7 mouse cellular contexts compared by ENCODE assay signal in the genomic region with DNA sequence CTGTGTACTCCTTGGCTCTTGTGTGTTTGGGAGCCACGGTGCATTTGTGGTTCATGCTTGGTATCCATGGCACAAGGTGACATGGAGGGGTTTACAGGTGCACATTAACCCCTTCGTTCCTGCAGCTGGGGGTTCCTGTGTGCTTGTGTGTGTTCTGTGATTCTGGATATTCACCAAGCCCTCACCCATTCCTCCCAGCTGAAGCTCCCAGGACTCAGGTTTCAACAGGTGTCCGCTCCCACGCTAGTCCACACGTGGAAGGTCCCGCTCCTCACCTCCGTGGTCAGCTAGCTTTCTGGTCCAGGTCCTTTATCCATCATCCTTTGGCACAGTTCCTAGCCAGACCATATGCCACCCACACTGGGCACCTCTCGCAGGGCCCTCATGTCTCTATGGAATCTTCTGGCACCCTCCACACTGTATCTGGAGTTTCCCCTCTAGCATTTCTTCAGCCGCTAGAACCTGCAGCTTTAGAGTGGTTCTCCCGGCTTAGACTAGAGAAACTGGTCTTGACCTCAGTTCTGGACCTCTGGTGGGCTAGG. TPM values are rescaled to one million over a fixed set of nuclear protein-coding genes. Genes with fewer than 3 reads are reported as not detected.
A peak's percentile ranks its signal among the peaks of the same experiment; 100 is the strongest.
DNase-seq lines count a peak whose midpoint lies in the region; ATAC-seq and TF ChIP-seq lines count a peak whose summit lies in the region.

No protein-coding gene starts in this region.

- no peak for TF ChIP-seq POLR2A in small intestine, adult 2 months (IDR thresholded peaks at IDR 0.05; ENCODE audit: low read depth, low read length)

- H3K4me2 ChIP-seq in lung, embryonic 14.5 days = peak overlapping the region; percentile 95

- peak overlapping the region; percentile 93 for H3K27ac ChIP-seq in lung, embryonic 14.5 days (ENCODE audit: low read depth)
- peak overlapping the region; percentile 92 for H3K27ac ChIP-seq in limb, embryonic 10.5 days
- peak overlapping the region; percentile 26; the same call in 1 of the 2 replicates for H3K27ac ChIP-seq in small intestine, adult 2 months (ENCODE audit: insufficient read depth, low read depth, low read length)

- no peak for DNase-seq in lung, embryonic 14.5 days
- DNase-seq in lung, postnatal 25 days (ENCODE audit: low spot score) = no peak
- no peak for DNase-seq in limb, embryonic 10.5 days (ENCODE audit: low spot score)
- DNase-seq in frontal cortex, adult 2 months (ENCODE audit: extremely low spot score in 1 of 2, low spot score in 1 of 2) = no peak
- DNase-seq in frontal cortex, postnatal 10 days (ENCODE audit: low spot score in 2 of 2) = no peak

- no peaks in the 10 kb centered on the region for H3K9me3 ChIP-seq in lung, embryonic 14.5 days (ENCODE audit: low read depth, low read length)
- peaks cover 13% of the 10 kb centered on the region; the same call in 1 of the 2 replicates for H3K9me3 ChIP-seq in erythroblast, embryonic 14.5 days (ENCODE audit: control insufficient read depth, low read length)
- no peaks in the 10 kb centered on the region for H3K9me3 ChIP-seq in limb, embryonic 10.5 days (replicated peaks)

- TF ChIP-seq CTCF in lung, embryonic 14.5 days (IDR thresholded peaks at IDR 0.05; ENCODE audit: low read depth) = no peak
- TF ChIP-seq CTCF in small intestine, adult 2 months (IDR thresholded peaks at IDR 0.05; ENCODE audit: extremely low read depth, insufficient read length, insufficient replicate concordance, low read depth, low read length) = no peak

- peaks cover 28% of the 10 kb centered on the region for H3K36me3 ChIP-seq in lung, embryonic 14.5 days (ENCODE audit: insufficient read depth)
- H3K36me3 ChIP-seq in erythroblast, embryonic 14.5 days (ENCODE audit: control insufficient read depth) = peaks cover 31% of the 10 kb centered on the region
- H3K36me3 ChIP-seq in limb, embryonic 10.5 days = peaks cover 26% of the 10 kb centered on the region
- H3K36me3 ChIP-seq in small intestine, adult 2 months (ENCODE audit: control insufficient read depth, insufficient read depth, low read length) = peaks cover 21% of the 10 kb centered on the region

- peak overlapping the region; percentile 76 for H3K4me3 ChIP-seq in lung, embryonic 14.5 days (ENCODE audit: low read depth, low read length)
- peak overlapping the region; percentile 69 for H3K4me3 ChIP-seq in erythroblast, embryonic 14.5 days (replicated peaks)
- H3K4me3 ChIP-seq in limb, embryonic 10.5 days = peak overlapping the region; percentile 81
- peak overlapping the region; percentile 76 for H3K4me3 ChIP-seq in small intestine, adult 2 months (ENCODE audit: low read depth, low read length)

- peaks cover 27% of the 10 kb centered on the region for H3K4me1 ChIP-seq in lung, embryonic 14.5 days (ENCODE audit: insufficient read depth)
- peaks cover 59% of the 10 kb centered on the region for H3K4me1 ChIP-seq in erythroblast, embryonic 14.5 days (ENCODE audit: control insufficient read depth)
- H3K4me1 ChIP-seq in limb, embryonic 10.5 days = peaks cover 84% of the 10 kb centered on the region
- peaks cover 39% of the 10 kb centered on the region for H3K4me1 ChIP-seq in small intestine, adult 2 months (ENCODE audit: control insufficient read depth, insufficient read depth, insufficient read length, low read length)

- 52% methylated on average over 10 of the region's 10 CpGs for WGBS in lung, embryonic 14.5 days
- 57% methylated on average over 10 of the region's 10 CpGs for WGBS in limb, embryonic 10.5 days
- WGBS in small intestine, adult 2 months = 66% methylated on average over 10 of the region's 10 CpGs

- peaks cover 47% of the 10 kb centered on the region for H3K27me3 ChIP-seq in lung, embryonic 14.5 days (ENCODE audit: insufficient read depth, low read length)
- peaks cover 52% of the 10 kb centered on the region for H3K27me3 ChIP-seq in erythroblast, embryonic 14.5 days (ENCODE audit: control insufficient read depth)
- peaks cover 52% of the 10 kb centered on the region for H3K27me3 ChIP-seq in limb, embryonic 10.5 days (ENCODE audit: low read depth, poor library complexity, severe bottlenecking)
- H3K27me3 ChIP-seq in small intestine, adult 2 months (ENCODE audit: control insufficient read depth, insufficient read depth, low read length) = no peaks in the 10 kb centered on the region

- ATAC-seq in lung, embryonic 14.5 days (ENCODE audit: insufficient read depth) = peak; percentile 4; the same call in 1 of the 2 replicates

- peak overlapping the region; percentile 84 for H3K9ac ChIP-seq in lung, embryonic 14.5 days

RNA-seq across cellular contexts. Expression of gene Cd151, which starts 0.5 kb away (rescaled TPM):
- polyA plus RNA-seq in lung, embryonic 14.5 days (2014; fragmentation: Nextera tagmentation; extraction: Ambion mirVana) = 69.8 and 79.1 TPM in 2 replicates
- 1.0 and 1.1 TPM in 2 replicates for polyA plus RNA-seq in erythroblast, embryonic 14.5 days (2012)
- polyA plus RNA-seq in limb, embryonic 10.5 days (2016; fragmentation: Nextera tagmentation; extraction: Ambion mirVana) = 14.0 and 15.8 TPM in 2 replicates
- polyA plus RNA-seq in small intestine, adult 2 months (2012; rRNA removed) = 209 and 414 TPM in 2 replicates
- polyA plus RNA-seq in frontal cortex, adult 2 months (2012; rRNA removed) = 61.0 and 61.7 TPM in 2 replicates

RNA-seq across cellular contexts. Expression of gene Cracr2b, which starts 5.8 kb away (rescaled TPM):
- polyA plus RNA-seq in lung, embryonic 14.5 days (2014; fragmentation: Nextera tagmentation; extraction: Ambion mirVana) = 15.1 and 18.9 TPM in 2 replicates
- polyA plus RNA-seq in erythroblast, embryonic 14.5 days (2012) = 0.06 and 0.12 TPM in 2 replicates
- polyA plus RNA-seq in limb, embryonic 10.5 days (2016; fragmentation: Nextera tagmentation; extraction: Ambion mirVana) = 7.0 and 7.8 TPM in 2 replicates
- polyA plus RNA-seq in small intestine, adult 2 months (2012; rRNA removed) = 32.6 and 57.1 TPM in 2 replicates
- polyA plus RNA-seq in frontal cortex, adult 2 months (2012; rRNA removed) = 5.1 and 8.7 TPM in 2 replicates

RNA-seq across cellular contexts. Expression of gene Polr2l, which starts 8.3 kb away (rescaled TPM):
- polyA plus RNA-seq in lung, embryonic 14.5 days (2014; fragmentation: Nextera tagmentation; extraction: Ambion mirVana) = 71.2 and 74.3 TPM in 2 replicates
- 15.4 and 17.1 TPM in 2 replicates for polyA plus RNA-seq in erythroblast, embryonic 14.5 days (2012)
- 77.2 and 86.8 TPM in 2 replicates for polyA plus RNA-seq in limb, embryonic 10.5 days (2016; fragmentation: Nextera tagmentation; extraction: Ambion mirVana)
- 29.9 and 30.2 TPM in 2 replicates for polyA plus RNA-seq in small intestine, adult 2 months (2012; rRNA removed)
- polyA plus RNA-seq in frontal cortex, adult 2 months (2012; rRNA removed) = 41.5 and 47.6 TPM in 2 replicates

RNA-seq across cellular contexts. Expression of gene Tspan4, which starts 8.4 kb away (rescaled TPM):
- polyA plus RNA-seq in lung, embryonic 14.5 days (2014; fragmentation: Nextera tagmentation; extraction: Ambion mirVana) = 95.5 and 100.0 TPM in 2 replicates
- polyA plus RNA-seq in erythroblast, embryonic 14.5 days (2012) = 0.31 and 0.46 TPM in 2 replicates
- polyA plus RNA-seq in limb, embryonic 10.5 days (2016; fragmentation: Nextera tagmentation; extraction: Ambion mirVana) = 25.0 and 36.9 TPM in 2 replicates
- polyA plus RNA-seq in small intestine, adult 2 months (2012; rRNA removed) = 15.7 and 16.1 TPM in 2 replicates
- 38.7 and 40.9 TPM in 2 replicates for polyA plus RNA-seq in frontal cortex, adult 2 months (2012; rRNA removed)

RNA-seq across cellular contexts. Expression of gene Pnpla2, which starts 11.7 kb away (rescaled TPM):
- 26.1 and 26.3 TPM in 2 replicates for polyA plus RNA-seq in lung, embryonic 14.5 days (2014; fragmentation: Nextera tagmentation; extraction: Ambion mirVana)
- 3.0 and 3.4 TPM in 2 replicates for polyA plus RNA-seq in erythroblast, embryonic 14.5 days (2012)
- polyA plus RNA-seq in limb, embryonic 10.5 days (2016; fragmentation: Nextera tagmentation; extraction: Ambion mirVana) = 11.6 and 12.4 TPM in 2 replicates
- polyA plus RNA-seq in small intestine, adult 2 months (2012; rRNA removed) = 86.0 and 319 TPM in 2 replicates
- 27.5 and 29.8 TPM in 2 replicates for polyA plus RNA-seq in frontal cortex, adult 2 months (2012; rRNA removed)

Comparison
In these comparisons a context has a peak if more than half of its experiments do, and no peak if none do; other contexts are left out.
1. H3K27ac ChIP-seq: peak in every context shown above with its lines; median percentile 93 in lung, embryonic 14.5 days; 92 in limb, embryonic 10.5 days; 26 in small intestine, adult 2 months.